Mouse (Mus musculus): ENCODE measurements around the gene Hoxc6.

Hoxc6 gene

GRCm38 (mm10) chr15:103010847-103011555, 12.9 kb downstream of the Hoxc6 start:
- no peak for DNase-seq (ENCODE audit: extremely low read depth, low read depth)

- no peak for DNase-seq (ENCODE audit: extremely low read depth, low read depth)
These were observed 13.9 kb downstream of the Hoxc6 start for GRCm38 (mm10) chr15:103011928-103012486.

DNA sequence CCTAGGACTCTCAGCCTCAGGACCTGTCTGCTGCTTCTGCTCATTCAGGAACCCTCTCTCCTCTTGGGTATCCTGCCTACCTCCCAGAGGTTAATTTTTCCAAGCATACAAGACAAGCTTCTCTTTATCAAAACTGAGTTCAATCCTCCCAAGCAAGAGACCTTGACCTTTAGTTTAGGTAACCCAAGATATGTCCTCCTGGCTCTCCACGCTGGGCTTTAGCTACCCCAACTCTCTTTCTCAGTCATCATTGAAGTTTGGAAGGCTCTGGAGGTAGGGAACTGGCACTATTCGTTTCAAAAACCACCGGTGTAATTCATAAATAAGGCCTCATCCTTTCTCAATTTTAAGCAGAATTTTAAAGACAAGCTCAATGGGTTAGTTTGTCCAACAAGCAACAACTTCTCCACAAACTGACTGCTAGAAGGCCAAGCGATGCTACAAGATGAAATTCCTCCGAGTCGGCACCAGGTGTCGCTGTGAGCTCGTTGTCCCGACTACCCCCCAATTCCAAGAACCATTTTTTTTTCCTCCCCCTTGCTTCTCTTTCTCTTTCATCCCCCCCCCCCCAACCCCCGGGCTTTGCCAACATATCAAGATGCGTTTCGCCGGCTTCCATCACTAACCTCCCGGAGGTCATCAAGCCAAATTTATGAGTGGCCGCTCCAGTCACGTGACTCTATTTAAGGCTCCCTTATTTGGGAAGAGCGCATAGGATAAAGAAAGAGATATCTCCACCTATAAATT, 15.4 kb downstream of the Hoxc6 start:
- DNase-seq (ENCODE audit: extremely low read depth, low read depth): no peak

DNA sequence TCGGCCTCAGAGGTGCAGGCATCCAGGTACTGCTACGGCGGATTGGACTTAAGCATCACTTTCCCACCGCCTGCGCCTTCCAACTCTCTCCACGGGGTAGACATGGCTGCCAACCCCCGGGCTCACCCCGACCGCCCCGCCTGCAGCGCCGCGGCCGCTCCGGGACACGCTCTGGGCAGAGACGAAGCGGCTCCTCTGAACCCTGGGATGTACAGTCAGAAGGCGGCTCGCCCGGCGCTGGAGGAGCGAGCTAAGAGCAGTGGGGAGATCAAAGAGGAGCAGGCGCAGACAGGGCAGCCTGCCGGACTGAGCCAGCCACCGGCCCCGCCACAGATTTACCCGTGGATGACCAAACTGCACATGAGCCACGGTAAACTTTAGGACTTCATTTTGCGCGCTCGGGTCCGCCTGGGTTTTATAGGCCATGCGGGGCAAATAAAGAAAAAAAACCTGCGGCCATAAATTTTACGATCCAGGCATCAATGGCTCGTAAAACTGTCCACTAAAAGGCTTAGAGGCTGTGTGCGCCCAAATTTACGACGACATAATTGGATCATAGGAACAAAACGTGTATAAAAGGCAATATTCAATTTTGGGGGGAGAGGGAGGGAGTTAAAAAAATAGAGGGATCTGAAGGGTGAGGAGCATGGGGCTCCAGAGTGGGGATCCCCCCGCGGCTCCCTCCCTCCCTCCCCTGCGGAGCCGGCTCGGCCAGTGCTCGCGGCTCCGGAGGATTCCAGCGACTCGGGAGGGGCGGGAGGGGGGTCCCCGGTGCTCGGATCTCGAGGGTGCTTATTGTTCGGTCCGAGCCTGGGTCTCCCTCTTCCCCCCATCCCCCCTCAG, 16.3 kb downstream of the Hoxc6 start:
- no peak for DNase-seq (ENCODE audit: extremely low read depth, low read depth)

- DNase-seq (ENCODE audit: extremely low read depth, low read depth): no peak
These were observed 16.9 kb downstream of the Hoxc6 start for GRCm38 (mm10) chr15:103015009-103015399.

DNA sequence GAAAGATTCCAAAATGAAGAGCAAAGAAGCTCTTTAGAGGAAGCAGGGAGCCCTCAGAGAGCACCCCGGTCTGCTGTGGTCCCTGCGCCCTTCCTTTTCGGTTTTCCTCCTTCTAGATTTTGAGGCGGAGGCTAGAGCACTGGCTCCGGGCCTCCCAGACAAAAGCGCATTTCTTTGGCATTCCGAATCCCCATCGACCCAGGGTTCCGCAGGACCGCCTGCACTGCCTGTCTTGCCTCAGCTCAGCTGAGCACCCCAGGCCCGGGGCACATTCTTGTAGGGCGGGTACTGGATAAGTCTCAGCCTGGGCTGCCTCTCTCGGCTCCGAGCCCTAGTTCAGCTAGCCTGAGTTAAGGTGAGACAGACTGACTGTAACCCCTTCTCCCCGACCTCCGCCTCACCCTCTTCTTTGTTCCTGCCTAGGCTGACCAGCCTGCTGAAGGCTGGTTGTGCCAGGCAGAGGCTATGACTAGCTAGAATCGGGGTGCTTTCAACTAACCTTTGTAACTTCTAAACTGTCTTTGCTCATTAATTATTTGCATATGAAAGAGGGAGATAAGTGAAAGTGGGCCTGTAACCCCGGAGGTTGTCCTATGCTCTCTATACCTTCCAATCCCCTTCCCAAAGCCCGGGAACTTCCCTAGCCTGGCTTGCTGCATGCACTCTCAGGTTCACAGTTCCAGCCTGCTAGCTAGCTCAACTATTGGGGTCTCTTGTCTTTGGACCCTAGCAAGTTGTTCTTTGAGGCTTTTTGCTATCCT, 17.5 kb downstream of the Hoxc6 start:
- DNase-seq (ENCODE audit: extremely low read depth, low read depth): no peak

GRCm38 (mm10) chr15:103018636-103019035, 20.6 kb downstream of the Hoxc6 start, which contains the start of gene Hoxc4:
Gene Hoxc4, plus strand, starts transcription at chr15:103018934.
- DNase-seq (ENCODE audit: extremely low read depth, low read depth): no peak

- DNase-seq (ENCODE audit: extremely low read depth, low read depth): peak; percentile 79
These were observed 22.9 kb downstream of the Hoxc6 start for GRCm38 (mm10) chr15:103020899-103021418.

- DNase-seq (ENCODE audit: extremely low read depth, low read depth): no peak
These were observed 23.5 kb downstream of the Hoxc6 start for GRCm38 (mm10) chr15:103021544-103021943.

- no peak for DNase-seq (ENCODE audit: extremely low read depth, low read depth)
These were observed 26.1 kb downstream of the Hoxc6 start for GRCm38 (mm10) chr15:103024131-103024530.

GRCm38 (mm10) chr15:103027266-103028235, 29.5 kb downstream of the Hoxc6 start:
- DNase-seq (ENCODE audit: extremely low read depth, low read depth): no peak

DNA sequence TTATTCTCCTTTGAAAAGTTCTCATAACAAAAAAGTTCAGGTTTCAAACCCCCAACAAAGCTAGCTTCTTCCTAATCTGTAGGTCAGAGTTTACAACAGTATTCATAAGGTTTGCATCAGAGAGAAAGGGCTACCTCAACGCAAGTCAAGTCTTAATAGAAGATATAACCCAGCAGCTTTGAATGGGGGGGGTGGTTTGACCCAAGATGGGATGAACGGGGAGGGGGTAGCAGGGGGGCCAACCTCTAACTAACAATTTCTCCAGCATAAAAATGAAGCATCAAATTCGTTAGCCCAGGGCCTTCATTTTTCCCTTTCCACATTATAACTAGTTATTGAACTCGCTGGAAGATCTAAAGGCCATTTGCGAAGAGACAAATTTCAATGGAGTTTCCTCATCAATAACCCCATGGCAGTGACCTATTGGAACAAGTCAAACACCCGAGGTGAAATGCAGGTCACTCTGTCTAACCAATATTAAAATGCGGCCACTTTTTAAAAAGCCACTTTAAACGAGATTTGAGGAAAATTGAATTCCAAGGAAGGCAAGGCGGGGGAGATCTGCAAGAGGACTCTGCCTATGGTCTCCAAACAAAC, 31.0 kb downstream of the Hoxc6 start:
- DNase-seq (ENCODE audit: extremely low read depth, low read depth): no peak

- DNase-seq (ENCODE audit: extremely low read depth, low read depth): no peak
These were observed 32.1 kb downstream of the Hoxc6 start for GRCm38 (mm10) chr15:103030142-103030541.

DNA sequence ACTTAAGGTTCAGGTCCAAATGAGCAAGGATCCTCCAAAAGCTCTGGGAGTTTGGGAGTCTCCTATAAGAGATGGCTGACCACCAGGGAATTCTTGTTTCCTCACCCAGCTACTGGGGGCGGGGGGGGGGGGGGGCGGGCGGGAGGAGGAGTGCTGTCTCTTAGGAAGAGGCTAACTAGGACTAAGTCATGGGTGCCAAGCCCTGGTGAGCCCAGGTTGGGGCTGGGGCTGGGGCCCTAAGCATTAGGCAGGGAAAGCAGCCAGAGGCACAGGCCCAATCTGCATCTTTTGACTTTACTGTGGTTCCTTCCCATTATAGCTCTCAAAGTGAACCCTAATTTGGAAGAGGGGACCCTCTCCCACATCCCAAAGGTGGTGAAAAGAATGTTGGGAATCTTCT, 34.1 kb downstream of the Hoxc6 start:
- DNase-seq (ENCODE audit: extremely low read depth, low read depth): no peak

DNA sequence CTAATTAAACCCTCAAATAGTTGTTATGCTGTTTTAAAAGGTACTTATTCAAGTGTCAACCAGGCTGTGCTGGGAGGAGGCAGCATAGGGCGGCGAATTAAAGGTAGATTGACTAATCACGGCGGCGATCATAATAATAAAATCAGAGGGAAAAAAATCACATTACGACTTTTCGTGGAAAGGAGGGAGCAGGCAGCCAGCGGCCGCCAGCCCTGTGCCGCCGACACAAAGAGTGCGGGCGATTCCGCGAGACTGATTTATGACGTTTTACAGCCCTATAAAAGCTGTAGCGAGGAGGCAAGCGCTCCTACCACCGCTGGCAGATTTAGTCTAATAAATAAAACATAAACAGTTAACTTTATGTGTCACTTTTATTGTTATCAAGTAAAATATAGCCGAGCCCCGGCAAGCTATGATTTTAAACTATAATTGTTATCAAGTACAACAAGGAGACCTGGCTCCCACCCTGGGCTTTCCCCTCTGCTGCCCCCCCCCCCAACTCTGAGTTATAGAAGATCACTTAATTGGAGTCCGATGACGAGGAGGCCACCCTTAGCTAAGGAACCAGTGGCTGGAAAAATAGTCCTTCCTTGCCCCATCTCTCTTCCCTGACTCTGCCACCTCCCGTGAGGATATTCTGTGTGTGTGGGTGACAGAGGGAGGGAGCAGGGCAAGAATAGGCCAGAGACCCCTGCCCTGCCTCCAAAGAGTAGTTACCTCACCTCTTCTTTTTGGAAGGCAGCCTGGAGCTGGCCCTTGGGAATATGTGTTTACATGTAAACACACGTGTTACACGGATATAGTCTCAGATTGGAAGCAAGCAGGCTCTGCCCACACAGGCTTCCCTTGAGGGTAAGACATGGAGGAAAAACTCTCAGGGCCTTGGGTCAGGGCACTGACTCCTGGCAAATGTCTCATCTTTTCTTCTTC, 34.9 kb downstream of the Hoxc6 start:
- no peak for DNase-seq (ENCODE audit: extremely low read depth, low read depth)

DNA sequence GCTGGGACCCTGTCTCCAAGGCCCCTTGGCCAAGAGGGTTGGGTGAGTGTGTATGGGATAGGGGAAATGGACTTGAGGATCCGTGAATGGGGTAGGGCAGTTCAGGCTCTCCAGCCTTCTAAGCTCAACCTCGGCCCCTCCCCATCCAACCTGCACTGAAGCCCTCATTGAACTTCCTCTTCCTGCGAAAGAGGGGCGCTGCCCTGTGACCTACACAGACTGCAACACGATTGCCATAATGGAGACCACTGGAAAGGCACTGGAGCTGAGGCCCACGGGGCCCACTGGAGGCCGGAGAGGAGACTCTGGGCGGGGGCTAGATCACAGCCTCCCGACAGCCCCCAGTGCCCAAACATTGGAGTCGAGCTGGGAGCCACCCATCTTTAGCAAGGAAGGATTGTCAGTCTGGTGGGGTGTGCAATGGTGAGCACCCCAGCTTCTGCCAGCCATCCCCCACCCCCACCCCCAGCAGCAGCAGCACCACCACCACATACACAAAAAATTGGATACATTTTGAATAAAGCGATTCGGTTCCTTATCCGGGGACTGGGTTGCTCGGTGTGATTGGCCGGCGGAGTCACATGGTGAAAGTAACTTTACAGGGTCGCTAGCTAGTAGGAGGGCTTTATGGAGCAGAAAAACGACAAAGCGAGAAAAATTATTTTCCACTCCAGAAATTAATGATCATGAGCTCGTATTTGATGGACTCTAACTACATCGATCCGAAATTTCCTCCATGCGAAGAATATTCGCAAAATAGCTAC, 36.2 kb downstream of the Hoxc6 start:
- DNase-seq (ENCODE audit: extremely low read depth, low read depth): no peak
